Mouse (Mus musculus): Measurements from ENCODE around the gene Mphosph9.
"Not testable (repeated sequence)": the region's sequence is repeated elsewhere in the genome, so short reads cannot be mapped to it uniquely, and the experiment has no call there.

The Mphosph9 gene

DNA sequence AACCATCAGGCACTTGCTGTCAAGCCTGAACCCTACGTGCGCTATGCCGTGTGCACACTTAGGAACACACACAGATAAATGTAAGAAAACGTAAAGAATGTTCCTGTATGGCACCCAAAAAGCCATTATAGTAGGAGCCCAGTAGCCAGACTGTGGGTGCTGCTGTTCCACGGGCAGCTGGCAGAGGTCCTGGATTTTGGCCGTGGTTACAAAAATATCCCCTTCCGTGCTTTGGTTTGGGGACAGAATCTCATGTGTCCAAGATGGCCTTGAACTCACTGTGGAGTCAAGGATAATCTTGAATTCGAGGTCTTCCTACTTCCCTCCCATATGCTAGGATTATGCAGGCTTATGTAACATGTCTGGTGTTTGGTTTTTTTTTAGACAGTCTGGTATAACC, 15.1 kb upstream of the Mphosph9 start:
- no peak for DNase-seq (ENCODE audit: low spot score in 2 of 2)

DNA sequence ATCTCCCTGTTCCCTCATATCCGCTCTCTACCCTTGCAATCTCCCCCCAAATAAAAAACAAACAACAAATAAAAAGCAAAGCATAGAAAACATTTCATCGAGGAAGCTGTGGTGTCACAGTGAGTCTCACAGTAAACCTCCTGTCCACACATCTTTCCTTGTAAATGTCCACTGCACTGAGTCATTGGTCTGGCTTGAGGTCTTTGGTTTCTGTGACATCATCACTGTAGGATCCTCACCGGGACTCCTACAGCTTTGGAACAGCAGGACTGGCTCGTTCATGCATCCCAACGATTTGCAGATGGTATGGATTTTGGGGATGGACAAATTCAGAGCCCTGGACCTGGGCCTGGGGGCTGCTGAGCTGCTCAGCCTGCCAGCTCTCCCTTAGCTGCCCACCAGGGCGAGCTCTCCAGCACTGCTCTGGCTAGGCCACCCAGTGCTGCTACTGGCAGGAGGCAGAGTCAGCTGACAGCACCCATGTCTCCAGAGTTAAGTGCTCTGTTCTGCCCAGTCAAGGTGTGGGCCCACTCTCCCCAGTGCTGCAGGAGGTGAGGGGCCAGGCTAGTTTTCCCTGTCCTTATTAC, 14.1 kb upstream of the Mphosph9 start:
- not testable (repeated sequence) for DNase-seq (ENCODE audit: low spot score in 2 of 2)

DNA sequence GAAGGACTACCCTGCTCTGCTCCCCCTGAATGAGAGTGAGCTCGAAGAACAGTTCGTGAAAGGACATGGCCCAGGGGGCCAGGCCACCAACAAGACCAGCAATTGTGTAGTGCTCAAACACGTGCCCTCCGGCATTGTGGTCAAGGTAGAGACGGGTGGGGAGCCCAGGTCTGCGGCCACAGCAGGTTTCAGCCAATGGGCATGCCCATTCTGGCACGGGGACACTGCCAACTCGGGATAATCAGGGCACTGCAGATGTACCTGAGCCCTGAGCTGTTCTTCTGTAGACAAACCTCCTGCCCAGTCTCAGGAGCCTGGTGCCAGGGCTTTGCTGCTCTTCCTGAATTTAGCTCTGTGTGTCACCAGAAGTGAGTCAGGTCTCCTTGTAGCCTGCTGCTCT, 11.0 kb upstream of the Mphosph9 start:
- DNase-seq (ENCODE audit: low spot score in 2 of 2), result no peak

DNA sequence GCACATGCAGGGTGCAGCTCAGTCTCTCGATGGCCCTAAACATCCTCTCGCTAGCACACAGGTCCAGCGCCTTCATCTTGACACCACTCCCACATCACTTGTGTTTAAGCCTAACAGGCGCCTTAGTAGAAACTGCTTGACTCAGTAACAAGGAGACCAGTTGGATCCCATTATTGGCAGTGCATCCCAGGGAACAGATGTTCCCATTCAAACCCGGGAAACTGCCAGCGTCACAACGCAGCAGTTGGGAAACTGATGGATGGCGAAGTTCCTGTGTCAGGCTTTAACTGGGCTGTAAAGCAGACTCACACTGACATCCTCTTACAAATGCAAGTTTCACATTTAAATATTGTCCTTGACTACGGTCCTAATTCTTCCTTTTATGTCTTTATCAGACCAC, 10.1 kb upstream of the Mphosph9 start:
- DNase-seq (ENCODE audit: low spot score in 2 of 2), result no peak

DNA sequence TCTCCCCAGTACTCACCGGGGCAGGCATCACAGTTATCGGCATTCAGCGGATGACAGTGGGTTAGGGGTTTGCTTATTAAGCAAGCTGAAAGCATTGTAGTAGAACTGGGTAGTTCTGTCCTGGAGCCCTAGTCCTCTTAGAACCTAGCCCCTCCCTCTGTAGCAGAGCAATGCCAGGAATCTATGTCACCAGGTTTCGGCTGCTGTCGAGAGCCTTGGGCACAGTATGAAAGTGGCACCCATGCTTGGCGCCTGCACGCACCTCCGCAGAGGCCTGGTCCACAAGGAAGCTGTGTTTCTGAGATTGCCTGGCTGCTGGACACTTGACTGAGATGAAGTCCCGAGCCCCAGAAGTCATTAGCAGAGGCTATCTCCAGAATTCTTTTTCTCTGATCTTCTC, 9.3 kb upstream of the Mphosph9 start:
- no peak for DNase-seq (ENCODE audit: low spot score in 2 of 2)

DNA sequence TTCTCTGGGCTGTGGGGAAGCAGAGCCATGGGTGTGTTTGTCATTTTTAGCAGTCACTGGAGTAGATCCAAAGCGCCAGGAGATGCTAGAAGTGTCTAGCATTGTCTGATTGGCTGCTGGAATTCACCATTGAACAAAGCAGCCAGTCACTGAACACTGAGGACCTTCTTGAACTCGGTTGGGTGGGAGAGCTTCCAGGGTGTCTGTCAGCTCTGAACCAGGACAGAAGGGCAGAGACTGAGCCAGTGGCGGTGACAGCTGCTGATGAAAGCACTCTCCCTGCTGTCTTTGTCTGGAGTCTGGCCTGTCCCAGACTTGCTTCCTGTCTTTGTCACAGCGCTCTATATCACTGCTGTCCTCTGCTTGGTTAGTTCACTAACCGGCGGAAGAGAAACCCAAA, 6.6 kb upstream of the Mphosph9 start:
- peak in 1 of 2 experiments; percentile 66 for DNase-seq (ENCODE audit: low spot score in 2 of 2)

DNA sequence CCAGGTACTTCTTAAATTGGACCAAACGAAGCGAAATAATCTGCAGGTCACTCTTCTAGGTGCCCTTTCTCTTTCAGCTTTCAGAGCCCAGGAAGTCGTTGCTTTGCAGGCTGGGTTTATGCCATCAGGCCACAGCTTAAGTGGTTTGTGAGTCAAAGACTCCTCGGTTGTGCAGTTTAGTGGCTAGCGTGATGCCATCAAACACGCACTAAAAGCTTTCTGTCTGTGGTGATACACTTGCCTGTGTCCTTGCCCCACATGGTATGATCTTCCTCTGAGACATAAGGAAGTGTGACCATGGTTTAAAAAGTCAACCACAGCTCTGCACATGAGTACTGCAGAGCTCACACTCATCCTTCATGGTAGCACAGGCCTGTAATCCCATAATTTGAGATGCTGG, 2.3 kb upstream of the Mphosph9 start:
- no peak for DNase-seq (ENCODE audit: low spot score in 2 of 2)

DNA sequence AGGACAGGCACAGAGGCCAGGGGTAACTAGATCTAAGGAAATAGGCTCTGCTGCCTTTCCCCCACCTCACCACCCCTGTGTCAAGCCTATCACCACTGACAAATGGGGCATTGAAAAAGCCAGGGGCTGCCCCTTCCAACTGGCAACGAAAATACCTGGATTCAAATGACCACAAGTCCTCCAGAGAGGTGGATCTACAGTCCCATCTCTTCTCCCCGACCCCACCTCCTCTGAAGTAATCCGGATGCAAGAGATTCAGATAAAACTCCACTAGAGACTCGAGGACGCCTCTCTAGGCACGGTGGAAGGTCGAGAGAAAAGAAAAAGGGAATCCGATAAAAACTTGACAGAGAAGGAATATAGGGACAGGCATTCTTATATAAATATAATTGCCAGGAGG, 943 bp downstream of the Mphosph9 start:
- DNase-seq (ENCODE audit: low spot score in 2 of 2), result no peak

DNA sequence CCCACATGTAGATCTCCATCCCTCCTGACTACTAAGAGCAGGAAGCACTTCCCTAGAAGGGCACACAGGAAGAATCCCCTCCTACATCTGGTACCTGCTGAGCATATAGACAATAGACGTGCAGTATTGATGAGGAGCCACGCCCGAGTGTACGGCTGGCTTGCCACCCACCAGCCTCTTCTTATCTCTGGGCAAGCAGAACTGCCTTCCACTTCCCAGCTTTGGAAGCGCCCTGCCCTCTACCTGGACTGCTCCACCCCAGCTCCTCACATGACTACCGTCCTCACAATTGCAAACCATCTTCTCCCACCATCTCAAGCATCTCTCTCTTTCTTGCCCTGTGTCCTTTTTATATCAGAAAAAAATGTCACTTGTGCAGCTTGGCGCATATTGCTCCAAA, 10.1 kb downstream of the Mphosph9 start:
- DNase-seq (ENCODE audit: low spot score in 2 of 2), result no peak

DNA sequence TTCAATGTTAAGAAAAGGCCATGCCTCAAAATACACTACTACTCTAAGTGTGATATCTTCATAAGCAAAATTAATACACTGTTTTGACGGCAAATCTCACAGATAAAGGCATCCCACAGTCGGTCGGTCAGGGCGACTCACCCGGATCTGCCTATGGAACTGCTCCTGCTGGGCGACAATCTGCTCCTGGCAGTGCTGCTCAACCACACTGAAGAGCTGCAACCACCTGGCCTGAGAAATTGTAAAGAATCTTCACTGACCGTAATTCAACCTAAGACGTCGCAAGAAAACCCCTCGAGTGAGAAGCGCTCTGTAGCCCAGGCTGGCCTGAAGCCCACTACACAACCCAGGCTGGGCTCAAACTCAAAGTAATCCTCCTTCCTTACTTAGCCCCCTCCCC, 11.8 kb downstream of the Mphosph9 start:
- no peak for DNase-seq (ENCODE audit: low spot score in 2 of 2)

DNA sequence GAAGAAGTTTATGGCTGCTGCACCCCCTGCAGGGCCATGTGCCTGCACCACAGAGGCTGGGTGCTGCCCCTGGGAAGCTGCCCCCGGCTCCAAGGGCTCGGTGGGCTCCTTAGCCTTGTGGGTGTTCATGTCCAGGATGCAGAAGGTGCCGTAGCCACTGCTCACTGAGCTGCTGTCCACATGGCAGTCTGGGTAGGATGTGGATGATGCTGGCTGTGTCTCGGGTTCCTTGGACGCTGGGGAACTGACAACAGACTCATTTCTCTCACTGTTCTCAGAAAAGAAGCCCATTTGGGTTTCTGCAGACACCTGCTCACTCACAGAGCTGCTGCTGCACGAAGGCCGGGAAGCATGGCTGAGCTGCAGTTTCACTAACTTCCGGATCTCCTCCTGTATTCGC, 12.3 kb downstream of the Mphosph9 start:
- DNase-seq (ENCODE audit: low spot score in 2 of 2), result no peak

DNA sequence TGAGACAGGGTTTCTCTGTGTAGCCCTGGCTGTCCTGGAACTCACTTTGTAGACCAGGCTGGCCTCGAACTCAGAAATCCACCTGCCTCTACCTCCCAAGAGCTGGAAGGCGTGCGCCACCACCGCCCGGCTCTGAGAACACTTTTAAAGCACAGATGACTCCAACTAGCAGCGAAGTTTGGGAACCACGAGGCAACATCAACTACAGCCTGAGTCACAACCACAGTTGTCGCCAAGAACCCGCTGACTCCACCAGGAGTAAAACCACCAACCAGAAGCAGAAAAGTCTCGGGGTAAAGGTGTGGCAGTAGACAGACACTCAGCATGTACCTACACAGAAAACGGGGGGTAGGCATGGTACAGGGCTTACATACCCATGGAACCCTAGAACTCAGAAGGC, 17.7 kb downstream of the Mphosph9 start:
- no peak for DNase-seq (ENCODE audit: low spot score in 2 of 2)

DNA sequence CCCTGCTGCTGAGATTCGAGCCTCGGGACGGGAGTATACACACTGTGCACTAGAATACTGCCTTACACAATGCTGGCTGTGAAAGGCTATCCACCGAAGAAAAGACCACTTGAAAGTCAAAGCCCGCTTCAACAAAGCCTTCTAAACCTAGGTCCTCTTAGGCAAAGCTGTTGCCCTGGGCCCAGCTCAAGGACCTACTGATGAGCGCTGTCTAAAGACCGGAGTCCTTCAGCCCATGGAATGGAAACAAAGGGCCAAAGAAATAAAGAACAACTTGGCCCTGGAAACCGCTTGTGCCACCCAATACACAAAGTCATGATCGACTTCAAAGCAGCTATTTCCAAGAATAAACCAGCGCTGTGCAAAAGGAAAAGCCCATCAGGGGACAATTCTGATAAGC, 18.6 kb downstream of the Mphosph9 start:
- no peak for DNase-seq (ENCODE audit: low spot score in 2 of 2)

DNA sequence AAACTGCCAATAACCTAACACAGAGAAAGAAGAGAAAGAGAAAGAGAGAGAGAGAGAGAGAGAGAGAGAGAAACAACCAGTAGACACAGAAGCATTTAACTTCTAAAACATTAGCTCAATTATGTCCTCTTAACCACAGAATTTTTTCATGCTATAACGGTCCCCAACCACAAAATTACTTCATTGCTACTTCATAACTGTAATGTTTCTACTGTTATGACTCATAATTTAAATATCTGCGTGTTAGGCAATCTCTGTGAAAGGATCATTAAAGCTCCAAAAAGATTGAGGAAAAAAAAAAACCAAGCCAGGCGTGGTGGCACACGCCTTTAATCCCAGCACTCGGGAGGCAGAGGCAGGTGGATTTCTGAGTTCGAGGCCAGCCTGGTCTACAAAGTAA, 24.9 kb downstream of the Mphosph9 start:
- DNase-seq (ENCODE audit: low spot score in 2 of 2), result not testable (repeated sequence)

DNA sequence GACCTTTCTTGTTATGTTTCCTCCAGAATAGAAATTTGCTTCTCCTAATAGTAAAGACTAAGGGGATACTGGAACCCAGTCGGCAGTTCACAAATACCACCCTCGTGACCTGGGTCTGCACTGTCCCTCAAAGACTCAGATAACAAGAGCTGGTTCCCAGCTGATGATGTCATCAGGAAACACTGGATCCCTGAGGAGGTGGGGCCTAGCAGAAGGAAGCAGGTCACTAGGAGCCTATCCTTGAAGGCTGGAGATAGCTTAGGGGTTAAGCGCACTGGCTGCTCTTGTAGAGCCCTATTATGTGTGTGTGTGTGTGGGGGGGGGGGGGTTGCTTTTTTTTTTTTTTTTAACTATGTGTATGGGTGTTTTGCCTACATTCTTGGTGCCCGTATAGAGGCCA, 27.6 kb downstream of the Mphosph9 start:
- no peak for DNase-seq (ENCODE audit: low spot score in 2 of 2)

DNA sequence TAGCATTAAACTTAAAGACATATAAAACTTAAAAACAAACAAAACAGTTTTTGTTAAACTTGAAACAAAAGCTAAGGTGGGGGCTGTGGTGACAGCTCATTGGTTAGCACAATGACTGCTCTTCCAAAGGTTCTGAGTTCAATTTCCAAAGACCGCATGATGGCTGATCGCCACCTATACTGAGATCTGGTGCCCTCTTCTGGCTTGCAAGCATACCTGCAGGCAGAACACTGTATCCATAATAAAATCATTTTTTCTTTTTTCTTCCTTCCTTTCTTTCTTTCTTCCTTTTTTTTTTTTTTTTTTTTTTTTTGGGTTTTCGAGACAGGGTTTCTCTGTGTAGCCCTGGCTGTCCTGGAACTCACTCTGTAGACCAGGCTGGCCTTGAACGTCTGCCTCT, 28.5 kb downstream of the Mphosph9 start:
- DNase-seq (ENCODE audit: low spot score in 2 of 2), result not testable (repeated sequence)

DNA sequence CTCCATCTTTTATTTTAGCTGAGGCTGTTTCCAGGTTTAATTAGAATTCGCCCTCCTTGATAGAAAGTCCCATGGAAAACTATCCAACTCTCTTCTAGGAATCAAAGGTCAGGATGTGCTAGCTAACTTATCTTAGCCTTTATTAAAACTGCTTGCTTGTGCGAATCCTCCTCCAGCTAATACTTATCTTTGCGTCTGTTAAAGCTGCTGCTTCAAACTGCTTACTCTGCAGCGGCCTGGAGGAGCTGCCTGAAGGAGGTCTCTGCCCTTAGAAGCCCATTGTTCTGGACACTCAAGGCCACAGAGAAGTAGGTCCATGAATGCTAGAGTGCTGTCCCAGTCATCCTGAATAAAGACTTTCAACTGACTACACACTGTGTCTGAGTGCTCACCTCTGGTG, 31.3 kb downstream of the Mphosph9 start:
- no peak for DNase-seq (ENCODE audit: low spot score in 2 of 2)

DNA sequence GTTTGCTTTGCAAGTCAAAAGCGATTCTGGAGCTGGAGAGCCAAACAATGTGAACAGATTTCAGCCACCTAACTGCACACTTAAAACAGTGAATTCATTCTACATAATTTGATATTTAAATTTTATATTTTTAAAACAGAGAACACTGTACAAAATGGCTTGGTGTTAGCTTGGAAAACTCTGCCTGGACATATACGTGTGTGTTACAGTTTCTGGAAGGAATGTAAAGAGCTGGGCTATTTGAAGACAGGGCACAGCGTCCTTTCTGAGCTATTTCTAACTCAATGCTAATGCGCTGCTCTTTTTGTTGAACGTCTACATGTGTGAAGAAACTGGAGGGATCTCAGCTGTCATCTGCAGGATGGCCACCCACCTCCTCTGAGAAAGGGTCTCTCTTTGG, 33.8 kb downstream of the Mphosph9 start:
- DNase-seq (ENCODE audit: low spot score in 2 of 2), result no peak

DNA sequence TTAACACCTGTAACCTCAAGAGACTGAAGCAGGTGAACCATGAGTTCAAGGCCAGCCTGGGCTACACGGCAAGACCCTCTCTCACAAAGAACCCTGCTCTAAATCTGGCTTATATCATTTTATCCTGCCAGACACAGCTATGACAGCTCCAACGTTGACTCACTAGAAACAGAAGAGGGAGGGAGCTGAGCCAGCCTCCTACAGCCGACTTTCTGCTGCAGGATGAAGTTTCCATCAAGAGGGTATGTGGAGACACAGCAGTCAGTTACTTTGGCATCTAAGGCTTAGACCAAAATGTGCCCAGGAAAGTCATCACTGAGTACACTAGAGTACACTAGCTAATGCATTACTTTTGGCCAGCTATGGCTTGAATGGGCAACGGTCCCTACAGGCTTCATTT, 37.6 kb downstream of the Mphosph9 start:
- DNase-seq (ENCODE audit: low spot score in 2 of 2), result no peak

DNA sequence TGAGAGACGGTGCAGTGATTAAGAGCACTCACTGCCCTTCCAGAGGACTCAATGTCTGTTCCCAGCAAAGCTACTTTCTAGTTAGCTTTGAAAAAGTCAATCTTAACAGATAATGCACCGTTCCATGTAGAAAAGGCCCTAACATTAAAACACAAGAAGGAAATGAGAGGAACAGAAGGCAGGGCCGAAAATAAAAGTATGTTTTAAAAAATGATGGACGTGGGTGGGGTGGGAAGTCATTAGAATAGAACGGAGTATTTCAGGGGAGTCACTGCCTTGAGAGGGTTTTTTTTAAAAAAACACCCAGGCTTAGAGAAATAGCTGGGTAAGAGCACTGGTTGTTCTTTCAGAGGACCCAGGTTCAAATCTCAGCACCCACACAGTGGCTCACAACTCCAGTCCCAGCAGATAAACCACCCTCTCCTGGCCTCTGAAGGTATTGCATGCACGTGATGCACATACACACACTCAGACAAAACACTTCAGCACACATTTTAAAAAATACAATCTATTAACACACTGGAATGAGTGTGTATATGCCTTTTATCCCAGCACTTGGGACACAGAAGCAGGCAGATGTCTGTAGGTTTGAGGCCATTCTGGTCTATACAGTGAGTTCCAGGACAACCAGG, 40.0 kb downstream of the Mphosph9 start:
- no peak for DNase-seq (ENCODE audit: low spot score in 2 of 2)

DNA sequence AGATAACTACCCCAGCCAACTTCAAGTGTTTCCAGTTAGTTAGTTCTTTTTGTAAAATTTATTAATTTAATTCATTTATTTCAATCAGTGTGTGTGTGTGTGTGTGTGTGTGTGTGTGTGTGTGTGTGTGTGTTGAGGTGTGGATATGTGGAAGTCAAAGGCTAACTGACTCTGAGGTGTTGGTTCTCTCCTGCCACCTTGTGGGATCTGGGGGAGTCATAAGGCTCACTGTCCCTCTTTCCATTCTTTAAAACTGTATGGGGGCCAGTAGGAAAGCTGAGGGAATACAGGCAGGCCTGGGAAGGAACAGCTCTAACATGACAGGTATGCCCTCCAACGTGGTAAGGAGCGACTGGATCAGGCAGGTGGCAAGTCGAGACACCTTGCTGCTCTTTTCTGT, 43.4 kb downstream of the Mphosph9 start:
- no peak for DNase-seq (ENCODE audit: low spot score in 2 of 2)

DNA sequence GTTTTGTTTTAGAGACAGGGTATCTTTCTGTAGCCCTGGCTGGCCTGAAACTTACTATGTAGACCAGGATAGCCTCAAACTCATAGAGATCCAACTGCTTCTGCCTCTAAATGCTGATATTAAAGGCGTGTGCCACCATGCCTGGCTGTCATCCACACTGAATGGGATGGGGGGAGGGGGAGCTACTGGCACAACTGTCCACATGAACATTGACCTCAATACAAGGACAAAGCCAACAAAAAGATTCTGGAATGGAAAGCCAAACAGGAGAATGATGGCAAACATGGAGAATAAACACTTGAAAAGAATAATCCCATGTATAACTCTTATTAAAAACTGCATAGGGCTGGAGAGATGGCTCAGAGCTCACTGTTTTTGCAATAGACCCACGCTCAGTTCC, 44.9 kb downstream of the Mphosph9 start:
- DNase-seq (ENCODE audit: low spot score in 2 of 2), result no peak

DNA sequence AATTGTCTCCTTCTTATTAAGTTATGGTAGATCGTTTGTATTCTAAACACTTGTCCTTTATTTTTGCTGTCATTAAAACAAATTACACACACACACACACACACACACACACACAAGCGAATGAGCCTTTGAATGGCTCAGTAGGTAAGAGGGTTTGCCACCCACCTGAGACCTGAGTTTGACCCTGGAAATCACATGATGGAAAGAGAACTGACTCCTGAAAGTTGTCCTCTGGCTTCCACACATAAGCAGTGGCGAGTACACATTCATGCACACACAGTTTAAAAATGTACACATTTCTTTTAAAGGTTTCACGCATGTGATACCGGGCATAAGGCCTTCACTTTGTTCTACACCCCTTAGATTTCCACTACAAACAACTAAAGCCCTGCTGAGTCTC, 57.5 kb downstream of the Mphosph9 start:
- no peak for DNase-seq (ENCODE audit: low spot score in 2 of 2)

DNA sequence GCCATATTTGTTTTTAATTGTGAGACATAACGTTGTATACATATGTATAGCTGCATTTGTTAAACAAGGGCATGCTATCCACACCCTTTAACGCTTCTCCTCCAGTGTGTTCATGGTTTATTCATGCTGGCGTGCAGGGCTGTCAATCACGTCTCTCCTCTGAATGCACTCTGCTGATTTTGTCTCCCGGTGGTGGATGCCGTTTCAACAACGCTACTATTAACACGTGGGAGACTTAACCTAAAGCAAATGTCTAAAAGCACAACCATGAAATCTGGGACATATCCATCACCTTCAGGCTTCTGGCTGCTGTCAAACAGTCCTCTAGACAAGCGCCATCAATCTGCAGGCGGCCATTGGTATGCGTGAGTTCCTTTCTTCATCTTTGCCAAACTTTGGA, 58.1 kb downstream of the Mphosph9 start:
- no peak for DNase-seq (ENCODE audit: low spot score in 2 of 2)
